Comparison of ENCODE assay signal across 24 mouse cellular contexts in genomic region chr7:83735108-83735781, GRCm38 (mm10). TPM values are rescaled to one million over a fixed set of nuclear protein-coding genes. Genes with fewer than 3 reads are reported as not detected.
DNase-seq lines count a peak whose midpoint lies in the region; TF ChIP-seq lines count a peak whose summit lies in the region.
"Had no signal": no experiment of that assay in that cellular context is flagged by ENCODE, and none has a peak within 500 bp of the region (broad histone marks: within the 10 kb centered on the region; RNA-seq: fewer than 3 reads in every experiment).

No protein-coding gene starts in this region.

- no peak overlapping the region for H3K27ac ChIP-seq in heart, embryonic 10.5 days
- H3K27ac ChIP-seq in cerebellum, adult 2 months (ENCODE audit: insufficient read depth, low read length): peak overlapping the region; percentile 91
- H3K27ac ChIP-seq: embryonic facial prominence, embryonic 15.5 days; kidney, postnatal 0 days; limb, embryonic 13.5 days; liver, embryonic 12.5 days; midbrain, embryonic 12.5 days; stomach, postnatal 0 days had no signal

- no peaks in the 10 kb centered on the region for H3K9me3 ChIP-seq in heart, embryonic 10.5 days
- H3K9me3 ChIP-seq: embryonic facial prominence, embryonic 15.5 days; limb, embryonic 13.5 days; liver, embryonic 12.5 days; midbrain, embryonic 12.5 days had no signal

- H3K4me3 ChIP-seq in heart, embryonic 10.5 days: no peak overlapping the region
- peak overlapping the region; percentile 71 for H3K4me3 ChIP-seq in cerebellum, adult 2 months (replicated peaks; ENCODE audit: insufficient read depth, low read depth, low read length)
- H3K4me3 ChIP-seq: embryonic facial prominence, embryonic 15.5 days; limb, embryonic 13.5 days; liver, embryonic 12.5 days; midbrain, embryonic 12.5 days had no signal

- DNase-seq in heart, embryonic 10.5 days (ENCODE audit: low spot score): peak; percentile 70
- no peak for DNase-seq in heart, postnatal 25 days (ENCODE audit: low spot score)
- peak; percentile 99 for DNase-seq in brain, adult 2 months (ENCODE audit: low read depth, low spot score)
- DNase-seq in cerebellum, adult 2 months: peak; percentile 94 to 99
- peak; percentile 93 to 94 for DNase-seq in cerebellum, postnatal 25 days
- DNase-seq in spleen, adult 12 weeks (ENCODE audit: low spot score): no peak
- DNase-seq in spleen, adult 18-20 months: no peak
- DNase-seq: adrenal gland, postnatal 14 days; kidney, adult 2 months; lung, adult 18-20 months; lung, postnatal 10 days; retina, postnatal 1 day; right cerebral cortex, postnatal 4 days had no signal

- peaks cover 23% of the 10 kb centered on the region for H3K4me1 ChIP-seq in heart, embryonic 10.5 days
- H3K4me1 ChIP-seq in cerebellum, adult 2 months (ENCODE audit: control insufficient read depth, insufficient read depth, low read length): peaks cover 15% of the 10 kb centered on the region; the same call in 1 of the 2 replicates
- H3K4me1 ChIP-seq: liver, embryonic 12.5 days; midbrain, embryonic 12.5 days had no signal

- H3K36me3 ChIP-seq in heart, embryonic 10.5 days: no peaks in the 10 kb centered on the region
- H3K36me3 ChIP-seq: embryonic facial prominence, embryonic 15.5 days; limb, embryonic 13.5 days; liver, embryonic 12.5 days; midbrain, embryonic 12.5 days had no signal

- 89% methylated on average over 7 of the region's 7 CpGs for WGBS in heart, embryonic 10.5 days
- 14% methylated on average over 7 of the region's 7 CpGs for WGBS in cerebellum, adult 2 months

- H3K27me3 ChIP-seq in heart, embryonic 10.5 days (ENCODE audit: insufficient read depth, poor library complexity, severe bottlenecking): no peaks in the 10 kb centered on the region
- H3K27me3 ChIP-seq in cerebellum, adult 2 months (ENCODE audit: control insufficient read depth, insufficient read depth, low read length): no peaks in the 10 kb centered on the region
- H3K27me3 ChIP-seq: embryonic facial prominence, embryonic 15.5 days; limb, embryonic 13.5 days; liver, embryonic 12.5 days; midbrain, embryonic 12.5 days had no signal

- intact Hi-C loops in heart, postnatal 25 days (cut with DNase I): no loop called here

- TF ChIP-seq CTCF in cerebellum, adult 2 months (IDR thresholded peaks at IDR 0.05; ENCODE audit: borderline replicate concordance, insufficient read depth, low read depth, low read length): 0 out of 2 replicates have a peak, but pooled peaks have one; percentile 12

- peak; percentile 95; the same call in 1 of the 2 replicates for TF ChIP-seq POLR2A in cerebellum, adult 2 months (IDR thresholded peaks at IDR 0.05; ENCODE audit: borderline replicate concordance, insufficient read depth, low read length)

RNA-seq across cellular contexts. Expression of gene Il16, which starts 10.3 kb away (rescaled TPM):
- 1.7 and 2.0 TPM in 2 replicates for polyA plus RNA-seq in heart, embryonic 10.5 days (2016; fragmentation: Nextera tagmentation; extraction: Ambion mirVana)
- 1 to 10 TPM; 8.2 to 8.4 TPM for total RNA-seq in heart, postnatal 25 days (2021)
- 84.9 and 108 TPM in 2 replicates for polyA plus RNA-seq in cerebellum, adult 2 months (2012; rRNA removed)

RNA-seq across cellular contexts. Expression of gene Cfap161, which starts 59.4 kb away (rescaled TPM):
- polyA plus RNA-seq in heart, embryonic 10.5 days (2016; fragmentation: Nextera tagmentation; extraction: Ambion mirVana): 1.1 and 3.7 TPM in 2 replicates
- not detected for total RNA-seq in heart, postnatal 25 days (2021)
- polyA plus RNA-seq in cerebellum, adult 2 months (2012; rRNA removed): 1.7 and 2.4 TPM in 2 replicates
- total RNA-seq: adrenal gland, postnatal 14 days; gastrocnemius, adult 8-10 months; megakaryocyte progenitor cell, adult 5-6 weeks; monocyte, adult 5-6 weeks had no signal
- polyA plus RNA-seq: CD4-positive, CD25-positive, alpha-beta regulatory T cell, adult 4 months; kidney, adult 2 months; liver, embryonic 12.5 days; midbrain, embryonic 12.5 days; neural tube, embryonic 11.5 days had no signal

Comparison
In these comparisons a context has a peak if more than half of its experiments do, and no peak if none do; other contexts are left out.
1. DNase-seq: peak in heart, embryonic 10.5 days (single experiment), brain, adult 2 months (single experiment), cerebellum, adult 2 months (2 of 2) and cerebellum, postnatal 25 days (2 of 2); none in heart, postnatal 25 days (single experiment), spleen, adult 12 weeks (single experiment) and spleen, adult 18-20 months (0 of 2).
2. RNA of gene Il16, which starts 10.3 kb away (polyA plus RNA-seq): 84.9 to 108 TPM in cerebellum, adult 2 months; 1.7 to 2.0 TPM in heart, embryonic 10.5 days; every median in the first group is over 10 times any median in the second.